Comparison of ENCODE assay signal across 9 mouse cellular contexts in the genomic region with DNA sequence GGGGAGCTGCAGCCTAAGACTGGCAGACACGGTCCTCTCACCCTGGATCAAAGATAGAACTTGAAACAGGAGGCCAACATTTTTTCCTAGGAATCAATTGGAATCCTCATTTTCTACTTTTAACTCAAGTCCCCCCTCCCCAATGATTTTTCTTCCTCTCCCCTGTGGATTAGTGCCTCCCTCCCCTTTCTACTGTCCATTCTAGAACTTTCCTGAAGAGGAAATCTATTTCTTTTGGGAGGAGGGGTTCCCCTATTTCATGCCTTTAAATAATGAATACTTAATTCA. TPM values are rescaled to one million over a fixed set of nuclear protein-coding genes. Genes with fewer than 3 reads are reported as not detected.
DNase-seq lines count a peak whose midpoint lies in the region; ATAC-seq lines count a peak whose summit lies in the region.
"Had no signal": no experiment of that assay in that cellular context is flagged by ENCODE, and none has a peak within 500 bp of the region (broad histone marks: within the 10 kb centered on the region; RNA-seq: fewer than 3 reads in every experiment).

No protein-coding gene starts in this region.

- H3K4me2 ChIP-seq in lung, embryonic 15.5 days = peak overlapping the region; percentile 80
- peak overlapping the region; percentile 74 for H3K4me2 ChIP-seq in limb, embryonic 13.5 days (replicated peaks)
- peak overlapping the region; percentile 63 for H3K4me2 ChIP-seq in neural tube, embryonic 15.5 days

- ATAC-seq in lung, embryonic 15.5 days (ENCODE audit: borderline replicate concordance, extremely low read depth, low FRiP score, low TSS enrichment) = no peak
- no peak for ATAC-seq in limb, embryonic 13.5 days (ENCODE audit: low FRiP score, low read depth)
- ATAC-seq in neural tube, embryonic 15.5 days (ENCODE audit: low FRiP score) = no peak

- H3K4me3 ChIP-seq in lung, embryonic 15.5 days = peak overlapping the region; percentile 59
- peak overlapping the region; percentile 52 for H3K4me3 ChIP-seq in limb, embryonic 13.5 days
- peak overlapping the region; percentile 50 for H3K4me3 ChIP-seq in neural tube, embryonic 15.5 days (replicated peaks)

- H3K9me3 ChIP-seq in lung, embryonic 15.5 days = no peaks in the 10 kb centered on the region
- no peaks in the 10 kb centered on the region for H3K9me3 ChIP-seq in limb, embryonic 13.5 days
- H3K9me3 ChIP-seq in neural tube, embryonic 15.5 days (replicated peaks) = no peaks in the 10 kb centered on the region

- peak overlapping the region; percentile 77 for H3K9ac ChIP-seq in lung, embryonic 15.5 days
- peak overlapping the region; percentile 72 for H3K9ac ChIP-seq in limb, embryonic 13.5 days
- peak overlapping the region; percentile 72; the same call in 1 of the 2 replicates for H3K9ac ChIP-seq in neural tube, embryonic 15.5 days (replicated peaks)

- WGBS in lung, embryonic 15.5 days = 0% methylated on average over 1 of the region's 1 CpGs
- WGBS in limb, embryonic 13.5 days = 0% methylated on average over 1 of the region's 1 CpGs
- WGBS in neural tube, embryonic 15.5 days = 4% methylated on average over 1 of the region's 1 CpGs

- no peaks in the 10 kb centered on the region for H3K27me3 ChIP-seq in lung, embryonic 15.5 days
- peaks cover 58% of the 10 kb centered on the region for H3K27me3 ChIP-seq in limb, embryonic 13.5 days
- peaks cover 36% of the 10 kb centered on the region for H3K27me3 ChIP-seq in neural tube, embryonic 15.5 days (replicated peaks)

- peak; percentile 53 for DNase-seq in embryo, embryonic 10.5 days (ENCODE audit: low spot score)
- no peak for DNase-seq in embryo, embryonic 11 days
- no peak for DNase-seq in lung, postnatal 4 days
- no peak for DNase-seq in right cerebral cortex, postnatal 36 days (ENCODE audit: low spot score in 2 of 2)
- no peak for DNase-seq in thymus, postnatal 0 days (ENCODE audit: low spot score)
- DNase-seq: cerebellum, adult 9-11 months had no signal

- peak overlapping the region; percentile 97 for H3K27ac ChIP-seq in lung, embryonic 15.5 days
- peak overlapping the region; percentile 86; the same call in 1 of the 2 replicates for H3K27ac ChIP-seq in limb, embryonic 13.5 days
- peak overlapping the region; percentile 88 for H3K27ac ChIP-seq in neural tube, embryonic 15.5 days (replicated peaks)

- no peaks in the 10 kb centered on the region for H3K36me3 ChIP-seq in lung, embryonic 15.5 days
- H3K36me3 ChIP-seq in limb, embryonic 13.5 days = no peaks in the 10 kb centered on the region
- no peaks in the 10 kb centered on the region for H3K36me3 ChIP-seq in neural tube, embryonic 15.5 days

- H3K4me1 ChIP-seq in lung, embryonic 15.5 days = peaks cover 31% of the 10 kb centered on the region
- H3K4me1 ChIP-seq in limb, embryonic 13.5 days = peaks cover 39% of the 10 kb centered on the region
- H3K4me1 ChIP-seq in neural tube, embryonic 15.5 days = peaks cover 28% of the 10 kb centered on the region

RNA-seq across cellular contexts. Expression of gene Nr2f2, which starts 0.2 kb away (rescaled TPM):
- 107 and 108 TPM in 2 replicates for polyA plus RNA-seq in lung, embryonic 15.5 days (2015; fragmentation: Nextera tagmentation; extraction: Ambion mirVana)
- 62.3 and 65.9 TPM in 2 replicates for polyA plus RNA-seq in limb, embryonic 13.5 days (2015; fragmentation: Nextera tagmentation; extraction: Ambion mirVana)
- 60.3 and 62.5 TPM in 2 replicates for polyA plus RNA-seq in neural tube, embryonic 15.5 days (2015; fragmentation: Nextera tagmentation; extraction: Ambion mirVana)
- polyA plus RNA-seq in thymus, postnatal 0 days (2015; fragmentation: Nextera tagmentation; extraction: Ambion mirVana) = 4.3 and 5.3 TPM in 2 replicates
